Mouse (Mus musculus) heart, postnatal 14 days (tissue): ENCODE measurements at regions not wholly inside any gene's neighbourhood (a gene's known extent, or its start where the extent isn't known, plus 50 kb on each side); places are given as distances from the start of the nearest gene placed in this dataset.

Experiments
- DNase-seq, 2 experiments: peaks; one replicate each; pipeline ENCODE4 v3.0.0; 2021 to 2022
- intact Hi-C: fragments of 180-260 bp; cut with DNase I; formaldehyde crosslinking; loops from one replicate; pipeline ENCODE4 v1.15.1; 2025

DNA sequence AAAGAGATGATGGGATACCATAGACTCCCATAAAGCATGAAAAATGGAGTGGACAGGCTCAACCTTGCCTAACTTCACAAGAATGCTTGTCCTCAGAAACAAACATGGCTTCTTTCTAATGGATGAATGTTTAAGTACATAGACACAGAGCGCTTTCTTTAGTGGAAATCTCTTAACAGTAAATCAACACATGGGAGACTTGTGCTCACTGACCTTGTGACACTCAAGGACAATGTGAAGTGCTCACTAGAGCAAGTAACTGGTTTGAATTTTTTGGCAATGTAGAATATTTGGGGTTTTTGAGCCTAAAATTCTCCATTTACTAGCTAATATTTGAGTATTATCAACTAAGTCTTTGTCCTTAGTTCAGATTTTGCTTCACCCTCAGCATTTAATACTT lies 88.0 kb downstream of the Tent5c start:
- DNase-seq, result no peak
- intact Hi-C loops, result no loop called here

DNA sequence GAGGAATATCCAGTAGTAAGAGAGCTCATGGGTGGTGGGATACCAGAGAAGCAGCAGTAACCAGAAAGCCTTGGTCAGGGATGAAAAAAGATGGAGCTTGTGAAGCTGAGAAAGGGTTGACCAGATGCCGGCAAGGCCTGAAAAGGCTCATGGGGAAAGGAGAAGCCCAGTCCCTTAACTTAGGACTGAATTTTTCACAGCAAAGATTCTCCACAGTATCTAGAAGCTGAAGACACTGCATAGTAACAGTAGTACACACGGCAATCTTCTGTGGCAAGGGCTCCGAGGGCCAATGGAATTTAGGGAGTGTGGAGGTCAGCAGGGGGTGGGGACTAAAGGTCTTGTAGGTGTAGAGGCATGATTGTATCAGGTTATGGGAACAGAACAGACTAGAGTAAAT lies 91.6 kb downstream of the Tent5c start:
- DNase-seq, result no peak
- intact Hi-C loops, result no loop called here

DNA sequence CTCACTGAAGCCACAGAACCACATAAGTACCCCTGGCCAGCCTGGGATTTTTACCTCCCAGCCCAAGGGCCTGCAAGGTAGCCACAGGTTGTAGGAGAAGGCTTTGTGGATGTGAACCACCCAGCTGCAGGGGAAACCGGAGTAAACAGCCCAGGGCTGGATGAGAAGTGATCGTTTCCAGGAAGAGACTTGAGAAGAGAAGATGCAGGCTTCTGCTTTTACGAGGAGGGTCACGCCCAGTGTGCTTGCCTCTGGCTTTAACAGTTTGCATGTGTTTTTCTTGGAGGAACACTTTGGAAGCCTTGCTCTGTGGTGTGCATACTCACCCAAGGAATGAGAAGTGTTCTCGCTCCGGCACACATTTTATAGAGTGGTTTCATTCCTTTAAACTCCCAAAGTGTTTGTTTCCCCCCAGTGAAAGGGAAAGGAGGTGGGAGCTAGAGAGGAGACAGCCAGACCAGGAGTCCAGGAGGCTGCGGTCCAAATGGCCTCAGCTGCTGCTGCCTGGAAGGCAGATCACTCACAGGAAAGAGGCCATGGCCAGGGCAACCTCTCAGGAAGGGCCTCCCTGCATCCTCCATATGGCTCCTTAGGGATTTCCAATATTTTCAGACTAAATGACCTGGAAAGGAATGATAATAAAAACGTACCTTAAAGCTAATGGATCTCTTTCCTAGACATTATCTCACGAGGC lies 94.1 kb downstream of the Tent5c start:
- DNase-seq, result peak in 1 of 2 experiments; percentile 24
- intact Hi-C loops, result no loop called here

DNA sequence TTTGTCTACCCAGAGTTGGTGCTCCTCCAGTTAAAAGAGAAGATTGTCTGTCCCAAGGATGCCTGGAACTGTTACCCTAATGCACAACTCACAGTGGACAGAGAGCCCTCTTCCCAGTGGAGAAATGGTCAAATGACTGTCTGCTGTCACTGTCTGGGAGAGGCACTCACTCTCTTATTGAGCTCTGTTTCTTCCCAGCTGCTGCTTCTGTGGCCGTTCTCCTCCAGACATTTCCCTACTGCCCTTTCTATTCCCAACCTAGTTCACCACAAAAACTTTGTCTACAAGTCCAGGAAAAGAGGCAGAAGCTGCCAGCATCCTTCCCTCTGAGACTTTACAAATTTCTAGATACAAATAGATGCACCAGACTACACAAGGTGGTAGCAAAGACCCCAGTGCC lies 95.2 kb downstream of the Tent5c start:
- intact Hi-C loops, result no loop called here
- DNase-seq, result no peak

DNA sequence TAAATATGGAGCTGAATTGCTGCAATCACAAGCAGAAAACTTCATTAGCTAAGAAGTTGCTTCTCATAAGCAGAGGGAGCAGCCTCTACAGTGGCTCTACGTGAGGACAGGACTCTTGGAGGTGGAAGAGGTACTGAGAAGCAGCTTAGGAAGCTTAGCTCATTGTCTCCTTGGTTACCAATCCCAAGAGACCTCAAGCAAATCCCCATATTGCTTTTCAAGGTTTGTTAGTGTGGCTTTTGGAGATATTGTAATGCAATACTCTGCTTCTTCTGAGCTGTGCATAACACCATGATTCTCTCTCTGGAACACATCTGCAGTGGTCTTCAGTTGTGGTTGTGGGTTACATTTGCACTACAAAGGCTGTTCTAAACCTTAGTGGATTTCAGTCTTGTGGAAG lies 106.9 kb downstream of the Tent5c start:
- no peak for DNase-seq
- intact Hi-C loops, result no loop called here

DNA sequence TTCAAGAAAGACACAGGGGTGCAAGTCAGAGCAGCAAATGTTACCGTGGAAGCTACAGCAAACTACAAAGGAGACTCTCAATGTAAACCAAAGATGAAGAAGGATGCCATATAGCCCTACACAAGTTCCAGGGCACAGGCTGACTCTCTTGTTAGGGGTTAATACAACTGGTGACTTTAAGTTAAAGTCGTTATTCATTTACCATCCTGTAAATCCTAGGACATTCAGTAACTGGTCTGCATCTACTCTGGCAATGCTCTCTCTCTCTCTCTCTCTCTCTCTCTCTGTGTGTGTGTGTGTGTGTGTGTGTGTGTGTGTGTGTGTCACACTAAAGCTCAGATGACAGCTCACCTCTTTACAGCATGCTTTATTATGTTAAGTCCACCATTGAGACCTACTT lies 107.8 kb downstream of the Tent5c start:
- intact Hi-C loops, result no loop called here
- no peak for DNase-seq

DNA sequence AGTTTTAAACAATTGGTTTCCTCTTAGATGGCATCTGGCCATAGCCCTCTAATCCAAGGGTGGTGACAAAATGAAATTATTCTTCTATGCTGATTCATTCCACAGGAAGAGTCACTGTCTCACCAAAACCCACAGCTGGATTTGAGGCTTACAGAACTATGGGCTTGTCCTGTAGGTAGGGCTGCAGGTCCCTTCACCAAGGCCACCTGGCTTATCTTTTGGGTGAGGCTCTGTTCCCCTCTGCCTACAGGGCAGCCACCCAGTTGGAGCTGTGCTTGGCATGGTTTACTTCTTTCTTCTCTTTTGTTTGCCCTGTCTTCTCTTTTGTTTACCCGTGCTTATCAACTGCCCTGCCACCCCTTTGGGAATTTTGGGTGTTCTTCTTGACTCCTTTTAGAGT lies 113.0 kb downstream of the Tent5c start:
- intact Hi-C loops, result no loop called here

DNA sequence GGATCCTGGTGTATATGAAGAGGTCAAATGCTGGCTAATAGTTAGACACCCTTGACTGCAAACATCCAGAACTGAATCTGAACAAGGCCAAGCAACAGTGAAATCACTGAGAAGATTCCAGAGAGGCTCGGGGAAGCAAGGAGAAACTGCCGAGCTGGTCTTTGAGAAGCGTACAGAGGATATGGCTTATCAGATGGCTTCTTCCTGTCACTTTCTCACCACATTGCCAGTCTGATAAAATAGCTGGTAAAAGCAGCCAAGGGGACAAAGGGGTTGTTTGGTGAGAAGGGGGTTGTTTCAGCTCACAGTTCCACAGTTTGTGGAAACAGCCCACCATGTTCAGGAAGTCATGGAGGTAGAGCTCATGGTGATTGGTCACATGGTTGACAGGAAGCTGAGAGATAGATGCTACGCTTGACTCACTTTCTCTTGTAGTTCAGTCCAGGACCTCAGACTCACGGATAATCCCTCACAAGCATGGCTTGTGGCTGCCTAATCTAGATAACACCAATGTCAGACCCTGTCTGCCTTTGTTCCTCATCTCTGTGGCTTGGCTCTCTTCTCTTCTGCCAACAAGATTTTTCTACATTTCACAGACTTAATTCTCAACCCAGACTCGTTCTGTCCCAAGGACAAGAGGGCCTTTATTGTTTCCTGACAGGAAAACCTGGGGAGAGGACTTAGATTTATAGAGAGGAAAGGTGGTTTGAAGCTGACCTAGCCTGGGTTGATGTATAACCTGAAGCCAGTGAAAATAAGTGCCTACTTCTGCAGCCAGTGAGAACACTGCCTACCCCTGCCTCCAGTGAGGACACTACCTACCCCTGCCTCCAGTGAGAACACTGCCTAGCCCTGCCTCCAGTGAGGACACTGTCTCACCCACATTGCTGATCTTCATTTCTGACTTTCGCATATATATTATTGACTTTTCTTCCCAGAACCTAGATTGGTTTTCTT lies 122.0 kb downstream of the Tent5c start:
- intact Hi-C loops, result no loop called here
- no peak for DNase-seq

More for the DNA sequence above, 113.0 kb downstream of the Tent5c start:
- DNase-seq, result no peak

DNA sequence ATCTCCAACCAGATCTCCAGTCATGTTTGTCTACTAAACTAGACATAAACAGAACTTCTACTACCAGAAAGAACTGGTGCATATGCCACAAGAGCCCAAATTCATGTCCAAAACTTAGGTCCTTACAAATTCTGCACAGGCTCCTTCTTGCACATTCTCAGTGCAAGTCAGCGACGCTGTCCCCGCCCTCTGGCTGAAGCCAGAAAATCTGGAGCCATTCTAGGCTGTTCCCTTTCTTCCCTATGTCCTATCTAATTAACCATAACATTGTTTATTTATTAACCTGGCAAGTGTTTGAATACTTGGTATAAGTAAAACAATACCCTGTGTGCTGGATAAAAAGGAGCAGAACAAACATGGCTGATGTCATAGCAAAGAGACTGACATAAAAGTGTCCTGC lies 122.7 kb downstream of the Tent5c start:
- no peak for DNase-seq
- intact Hi-C loops, result no loop called here

DNA sequence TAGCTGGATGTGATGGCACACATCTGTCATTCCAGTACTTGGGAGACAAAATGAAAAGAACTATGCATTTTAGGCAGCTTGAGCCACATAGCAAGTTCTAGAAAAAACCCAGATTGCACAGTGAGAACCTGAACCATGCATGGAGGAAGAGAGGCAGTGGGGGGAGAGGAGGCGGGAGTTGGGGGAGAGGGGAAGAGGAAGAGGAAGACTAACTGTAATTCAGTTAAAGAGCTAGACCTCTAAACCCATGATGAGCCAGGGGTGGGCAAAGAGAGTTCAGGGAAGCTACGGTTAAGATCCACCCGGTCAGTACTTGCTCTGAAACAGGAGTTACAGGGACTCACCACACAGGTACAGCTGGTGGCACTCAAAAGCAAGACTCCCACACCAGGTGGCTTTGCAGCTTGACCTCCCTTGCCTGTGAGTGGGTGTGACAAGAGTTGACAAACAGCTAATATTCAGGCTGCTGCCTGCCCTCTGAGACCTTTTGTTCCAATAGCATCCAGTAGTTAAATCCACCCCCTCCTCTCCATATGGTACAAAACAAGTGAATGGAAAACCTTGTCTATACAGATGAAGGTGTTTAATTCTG lies 123.7 kb downstream of the Tent5c start:
- intact Hi-C loops, result no loop called here

DNA sequence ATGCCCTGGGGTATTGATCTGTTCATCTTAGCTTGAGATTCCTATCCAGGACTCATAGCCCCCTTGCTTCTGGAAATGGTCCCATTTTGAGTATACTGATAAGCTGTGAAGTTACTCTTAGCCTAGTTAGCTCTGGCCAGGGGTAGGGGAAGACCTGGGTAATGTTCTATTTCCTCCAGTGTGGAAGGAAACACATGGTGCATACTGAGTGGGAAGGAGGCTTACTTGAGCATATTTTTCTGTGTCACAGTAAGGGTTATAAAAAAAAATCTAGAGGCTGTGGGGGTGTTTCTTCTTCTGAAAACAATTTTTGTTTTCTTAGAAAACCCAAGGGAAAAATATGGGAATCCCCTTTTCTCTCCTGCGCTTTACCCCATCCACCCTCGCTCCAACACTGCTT lies 124.4 kb downstream of the Tent5c start:
- no peak for DNase-seq
- intact Hi-C loops, result loop anchor here (5.0 kb wide), 1 partner anchor 203 kb away; no protein-coding TSS in a partner anchor

More for the DNA sequence above, 123.7 kb downstream of the Tent5c start:
- DNase-seq, result no peak

DNA sequence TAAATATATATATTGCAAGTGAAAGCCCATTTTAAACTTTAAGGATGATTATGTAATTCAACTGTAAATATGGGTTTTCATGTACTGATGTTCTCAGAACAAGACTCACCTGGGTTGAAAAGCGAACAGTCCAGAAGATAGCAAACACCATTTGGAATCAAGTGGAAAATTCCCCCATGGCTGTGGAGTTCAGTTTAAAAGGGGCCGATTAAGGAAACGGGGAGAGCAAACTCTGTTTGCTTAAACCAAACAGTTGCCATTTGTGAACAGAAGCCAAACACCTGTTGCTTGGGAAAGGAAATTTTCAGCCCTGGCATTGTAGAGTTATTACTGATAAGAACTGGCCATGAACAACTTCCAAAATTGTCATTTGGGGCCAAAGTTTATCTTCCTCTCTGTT lies 126.1 kb downstream of the Tent5c start:
- intact Hi-C loops, result loop anchor here (5.0 kb wide), 1 partner anchor 204 kb away; no protein-coding TSS in a partner anchor
- no peak for DNase-seq

DNA sequence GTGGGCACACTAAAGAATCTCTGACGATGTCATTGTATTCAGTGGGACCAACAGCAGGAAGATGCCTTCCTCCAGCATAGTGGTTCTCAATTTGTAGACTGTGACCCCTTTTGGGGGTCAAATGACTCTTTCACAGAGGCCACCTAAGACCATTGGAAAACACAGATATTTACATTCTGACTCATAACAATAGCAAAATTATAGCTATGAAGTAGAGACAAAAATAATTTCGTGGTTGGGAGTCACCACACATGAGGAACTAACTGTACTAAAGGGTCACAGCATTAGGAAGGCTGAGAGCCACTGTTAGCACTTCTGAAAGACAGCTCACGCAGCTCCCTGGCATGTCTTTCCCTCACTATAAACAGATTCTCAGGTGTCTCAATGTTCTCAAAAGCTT lies 129.1 kb downstream of the Tent5c start:
- DNase-seq, result no peak
- intact Hi-C loops, result loop anchor here (5.0 kb wide), 1 partner anchor 207 kb away; no protein-coding TSS in a partner anchor

DNA sequence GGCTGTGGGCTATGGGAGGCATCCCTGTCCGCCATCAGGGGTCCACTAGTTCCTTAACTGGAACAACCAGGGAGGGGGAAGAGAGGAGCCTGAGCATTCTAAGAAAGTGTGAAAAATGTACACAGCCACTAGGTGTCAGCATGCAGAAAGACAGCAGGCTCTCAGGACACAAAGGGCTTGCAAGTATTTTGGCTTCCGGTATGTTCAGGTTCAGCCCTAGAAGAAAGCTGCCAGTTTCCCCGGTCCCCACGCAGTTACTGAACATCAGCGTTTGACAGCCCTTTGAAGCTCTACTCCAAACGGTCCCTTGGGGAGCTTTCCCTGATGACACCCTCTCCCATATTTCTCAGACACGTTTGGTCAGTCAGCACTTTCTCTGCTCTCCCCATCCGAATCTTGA lies 130.1 kb downstream of the Tent5c start:
- peak in 1 of 2 experiments; percentile 44 for DNase-seq
- intact Hi-C loops, result no loop called here

DNA sequence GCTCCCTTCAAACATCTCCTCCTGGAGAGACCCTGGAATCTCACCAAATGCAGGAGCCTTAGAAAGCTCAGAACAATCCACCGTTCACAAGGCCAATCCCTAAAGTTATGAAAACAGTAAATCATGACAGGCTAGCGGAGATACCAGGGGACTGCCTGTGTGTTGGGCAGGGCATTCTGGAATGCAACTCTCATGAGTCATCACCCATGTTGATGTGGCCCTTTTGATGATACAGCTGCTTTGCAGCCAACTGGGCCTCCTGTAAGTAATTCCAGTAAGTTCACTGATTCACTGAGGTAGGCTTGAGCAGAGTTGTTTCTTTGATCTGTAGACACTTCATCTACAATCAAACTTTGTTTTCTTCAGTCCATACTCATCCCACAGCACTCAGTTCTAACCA lies 155.6 kb downstream of the Tent5c start:
- intact Hi-C loops, result no loop called here
- no peak for DNase-seq

DNA sequence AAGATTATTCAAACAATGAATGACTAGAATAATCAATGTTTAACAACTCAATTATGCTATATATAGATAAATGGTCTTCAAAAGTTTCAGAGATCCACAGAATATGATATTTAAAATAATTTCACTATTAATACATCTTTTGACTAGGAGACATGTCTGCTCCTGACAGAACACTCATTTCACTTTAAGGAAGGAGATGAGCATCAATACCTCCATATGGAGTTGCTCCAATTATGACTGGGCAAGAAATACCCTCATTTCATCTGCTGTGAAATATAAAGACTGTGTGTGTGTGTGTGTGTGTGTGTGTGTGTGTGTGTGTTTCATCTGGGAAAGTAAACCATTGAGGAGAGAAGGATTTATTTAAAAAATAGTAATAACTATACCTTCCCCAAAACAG lies 156.2 kb upstream of the Wdr3 start:
- DNase-seq, result no peak
- intact Hi-C loops, result no loop called here

DNA sequence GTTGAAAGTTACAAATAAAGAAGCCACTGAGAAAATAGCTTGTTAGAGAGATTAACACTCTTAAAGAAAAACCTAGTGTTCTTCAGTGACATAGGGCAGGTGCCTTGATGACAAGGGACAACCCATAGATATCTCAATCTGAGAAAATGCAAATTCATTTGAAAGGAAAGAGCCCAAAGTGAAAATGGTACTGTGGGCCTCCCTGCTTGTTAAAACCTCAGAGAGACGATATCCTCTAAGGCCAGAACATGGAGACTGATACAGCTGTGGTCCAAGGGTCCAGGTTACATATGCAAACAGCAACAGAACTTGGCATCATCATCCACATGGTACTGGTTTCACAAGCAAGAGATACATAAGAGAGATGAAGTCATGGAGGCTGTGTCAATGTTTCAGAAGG lies 125.6 kb upstream of the Wdr3 start:
- intact Hi-C loops, result no loop called here
- no peak for DNase-seq

DNA sequence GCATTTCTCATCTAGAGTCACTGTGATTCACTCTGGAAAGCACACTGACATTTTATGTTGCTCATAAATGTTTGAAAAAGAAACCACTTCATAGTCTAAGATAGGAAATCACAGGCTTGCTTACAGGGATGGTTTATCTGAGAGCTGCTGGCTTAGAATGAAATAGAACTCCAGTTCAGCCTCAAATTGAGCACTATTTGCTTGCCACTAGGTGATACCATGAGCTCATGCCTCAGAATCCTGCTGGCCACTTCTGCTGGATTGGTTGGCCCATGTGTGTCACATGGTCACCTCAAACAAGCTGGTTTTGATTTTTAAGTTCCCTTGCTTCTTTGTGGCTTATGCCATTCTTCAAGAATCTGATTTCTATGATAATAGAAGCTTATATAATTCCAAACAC lies 104.8 kb upstream of the Wdr3 start:
- intact Hi-C loops, result no loop called here
- no peak for DNase-seq

DNA sequence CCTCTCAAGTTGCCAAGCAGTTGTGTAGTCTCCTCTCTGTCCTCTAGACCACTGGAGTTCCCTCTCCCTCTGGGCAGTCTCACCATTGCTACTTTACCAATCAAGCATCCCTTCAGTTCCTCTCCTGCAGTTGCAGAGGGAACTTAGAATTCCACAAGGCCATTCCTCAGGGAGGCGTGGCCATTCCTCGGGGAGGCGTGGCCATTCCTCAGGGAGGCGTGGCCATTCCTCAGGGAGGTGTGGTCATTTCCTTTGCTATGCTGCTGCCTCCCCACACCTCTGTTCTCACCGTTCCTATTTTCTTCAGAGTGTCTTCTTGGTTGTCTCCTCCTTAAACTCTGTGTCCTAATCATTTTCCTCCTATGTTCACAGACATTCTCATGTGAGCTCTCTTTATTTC lies 102.8 kb upstream of the Wdr3 start:
- no peak for DNase-seq
- intact Hi-C loops, result no loop called here
